Mouse (Mus musculus): Measurements from ENCODE around the gene Dennd5b.

- TF ChIP-seq CTCF (IDR thresholded peaks at IDR 0.05) = no peak
- TF ChIP-seq EP300 (IDR thresholded peaks at IDR 0.05; ENCODE audit: insufficient read depth, low read depth, low read length) = no peak
These were observed 40.7 kb downstream of the Dennd5b start for GRCm38 (mm10) chr6:149060670-149061387.
